Mouse (Mus musculus): ENCODE results near the gene Iqcd. TPM values are rescaled to one million over a fixed set of nuclear protein-coding genes. Genes with fewer than 3 reads are reported as not detected.

Iqcd gene
- polyA plus RNA-seq, 1 experiment = 2.1 TPM

DNA sequence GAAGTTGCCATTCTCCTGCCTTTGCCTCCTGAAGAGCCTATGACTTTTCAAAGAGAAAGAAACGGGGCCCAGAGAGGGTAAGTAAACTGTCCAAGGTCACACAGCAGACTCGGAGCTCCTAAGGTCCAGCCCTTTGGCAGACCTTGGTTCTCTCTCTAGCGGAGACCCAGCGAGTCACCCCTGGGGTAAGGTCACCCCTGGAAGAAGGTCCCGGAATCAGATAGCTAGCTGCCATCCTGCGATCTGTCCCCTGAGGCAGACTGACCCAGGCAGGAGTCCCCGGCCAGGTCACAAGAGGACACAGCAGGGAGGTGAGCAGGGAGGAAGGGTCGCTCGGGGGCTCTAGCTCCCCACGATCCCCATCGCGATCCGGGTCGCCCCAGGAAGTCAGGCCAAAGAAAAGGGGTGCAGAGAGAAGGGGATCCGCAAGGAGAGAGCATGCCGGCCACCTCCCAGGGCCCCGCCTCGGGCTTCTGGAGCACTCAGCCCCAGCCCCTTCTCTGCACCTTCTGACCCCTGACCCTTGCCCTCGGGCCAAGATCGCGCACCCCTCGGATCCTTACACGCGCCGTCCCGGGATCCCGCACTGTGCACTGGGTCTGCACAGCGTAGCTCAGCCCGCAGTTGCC is 762 bp upstream of the Iqcd start:
- H3K27ac ChIP-seq (ENCODE audit: insufficient read depth, low read depth, low read length) = peak overlapping the region; percentile 87
- TF ChIP-seq CTCF (conservative IDR thresholded peaks at IDR 0.05; ENCODE audit: insufficient read depth, insufficient read length, low read depth, low read length) = no peak
- TF ChIP-seq POLR2A (IDR thresholded peaks at IDR 0.05; ENCODE audit: low read depth, low read length) = no peak
- peaks cover 5% of the 10 kb centered on the region for H3K36me3 ChIP-seq (ENCODE audit: control insufficient read depth, insufficient read depth, low read length)
- no peak for DNase-seq
- H3K4me1 ChIP-seq (ENCODE audit: control insufficient read depth, insufficient read depth, low read length) = peaks cover 23% of the 10 kb centered on the region
- under 1% methylated on average over 29 of the region's 29 CpGs for whole genome bisulfite sequencing
- no peaks in the 10 kb centered on the region for H3K27me3 ChIP-seq (replicated peaks; ENCODE audit: control insufficient read depth, insufficient read depth, low read length)
- peak overlapping the region; percentile 67 for H3K4me3 ChIP-seq (ENCODE audit: insufficient read depth, low read depth, low read length)

DNA sequence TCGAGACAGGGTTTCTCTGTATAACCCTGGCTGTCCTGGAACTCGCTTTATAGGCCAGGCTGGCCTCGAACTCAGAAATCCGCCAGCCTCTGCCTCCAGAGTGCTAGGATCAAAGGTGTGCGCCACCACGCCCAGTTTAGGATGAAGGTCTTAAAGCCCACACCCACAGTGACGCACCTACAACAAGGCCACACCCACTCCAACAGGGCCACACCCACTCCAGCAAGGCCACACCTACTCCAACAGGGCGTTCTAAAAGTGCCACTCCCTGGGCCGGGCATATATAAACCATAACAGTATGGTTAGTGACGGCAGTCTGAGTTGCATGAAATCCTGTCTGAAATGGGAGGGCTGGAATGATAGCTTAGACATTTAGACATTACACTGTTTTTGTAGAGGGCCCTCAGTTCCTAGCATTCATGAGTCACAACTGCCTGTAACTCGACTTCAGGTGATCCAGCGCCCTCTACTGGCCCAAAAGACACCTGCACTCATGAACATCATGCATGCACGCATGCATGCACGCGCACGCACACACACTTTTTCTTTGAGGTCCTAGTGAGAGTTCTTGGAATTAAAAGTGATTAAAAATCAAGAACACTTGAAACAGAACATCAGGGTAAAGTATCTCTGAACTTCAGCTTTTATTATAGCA is 1.7 kb downstream of the Iqcd start:
- WGBS = 79% methylated on average over 16 of the region's 16 CpGs
- peak; percentile 61 for DNase-seq
- Histone ChIP-seq H3K4me1 (ENCODE audit: control insufficient read depth, insufficient read depth, low read length) (peaks cover 18% of the 10 kb centered on the region), H3K4me3 (ENCODE audit: insufficient read depth, low read depth, low read length) (no peak overlapping the region), H3K27ac (ENCODE audit: insufficient read depth, low read depth, low read length) (no peak overlapping the region), H3K27me3 (replicated peaks; ENCODE audit: control insufficient read depth, insufficient read depth, low read length) (no peaks in the 10 kb centered on the region), H3K36me3 (ENCODE audit: control insufficient read depth, insufficient read depth, low read length) (no peaks in the 10 kb centered on the region)
- TF ChIP-seq POLR2A (IDR thresholded peaks at IDR 0.05; ENCODE audit: low read depth, low read length) (no peak), CTCF (conservative IDR thresholded peaks at IDR 0.05; ENCODE audit: insufficient read depth, insufficient read length, low read depth, low read length) (peak; percentile 77)

DNA sequence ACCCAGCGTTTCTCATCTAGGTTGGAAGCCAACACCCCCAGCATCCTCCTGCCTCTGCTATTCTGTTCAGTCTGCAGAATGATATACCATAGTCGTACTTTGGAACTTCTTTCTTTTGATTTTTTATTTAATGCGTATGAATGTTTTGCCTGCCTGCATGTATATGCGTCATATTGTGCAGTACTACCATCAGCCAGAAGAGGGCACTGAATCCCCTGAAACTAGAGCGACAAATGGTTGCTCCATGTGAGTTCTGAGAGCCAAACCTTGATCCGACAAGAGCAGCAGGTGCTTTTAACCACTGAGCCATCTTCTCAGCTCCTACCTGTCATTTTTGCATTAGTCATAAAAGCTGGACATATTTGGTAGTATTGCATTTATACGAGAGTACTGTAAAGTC is 3.3 kb downstream of the Iqcd start:
- no peaks in the 10 kb centered on the region for H3K36me3 ChIP-seq (ENCODE audit: control insufficient read depth, insufficient read depth, low read length)
- no peak overlapping the region for H3K4me3 ChIP-seq (ENCODE audit: insufficient read depth, low read depth, low read length)
- H3K27me3 ChIP-seq (replicated peaks; ENCODE audit: control insufficient read depth, insufficient read depth, low read length) = no peaks in the 10 kb centered on the region
- DNase-seq = peak; percentile 53
- TF ChIP-seq POLR2A (IDR thresholded peaks at IDR 0.05; ENCODE audit: low read depth, low read length) (no peak), CTCF (conservative IDR thresholded peaks at IDR 0.05; ENCODE audit: insufficient read depth, insufficient read length, low read depth, low read length) (peak; percentile 41)
- no peak overlapping the region for H3K27ac ChIP-seq (ENCODE audit: insufficient read depth, low read depth, low read length)
- WGBS = 75% methylated on average over 7 of the region's 7 CpGs
- H3K4me1 ChIP-seq (ENCODE audit: control insufficient read depth, insufficient read depth, low read length) = peaks cover 6% of the 10 kb centered on the region

DNA sequence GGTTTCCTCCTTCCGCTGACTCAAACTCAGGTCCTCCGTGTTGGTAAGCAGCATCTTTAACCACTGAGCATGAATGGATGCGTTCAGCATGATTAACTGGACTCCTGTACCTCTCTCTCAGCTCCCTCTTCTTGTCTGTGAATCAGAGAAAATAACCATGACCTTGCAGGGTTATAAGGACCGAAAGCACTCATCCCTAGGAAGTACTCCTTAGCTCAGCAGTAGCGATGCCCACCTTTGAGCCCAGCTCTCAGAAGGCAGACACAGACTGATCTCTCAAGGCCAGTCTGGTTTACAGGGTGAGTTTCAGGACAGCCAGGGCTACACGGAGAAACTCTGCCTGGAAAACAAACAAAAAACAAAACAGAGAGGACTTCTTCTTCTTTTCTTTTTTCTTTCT is 5.7 kb downstream of the Iqcd start:
- H3K36me3 ChIP-seq (ENCODE audit: control insufficient read depth, insufficient read depth, low read length) = no peaks in the 10 kb centered on the region
- 70% methylated on average over 6 of the region's 6 CpGs for WGBS
- no peaks in the 10 kb centered on the region for H3K27me3 ChIP-seq (replicated peaks; ENCODE audit: control insufficient read depth, insufficient read depth, low read length)
- no peak for TF ChIP-seq CTCF (conservative IDR thresholded peaks at IDR 0.05; ENCODE audit: insufficient read depth, insufficient read length, low read depth, low read length)
- no peak for TF ChIP-seq POLR2A (IDR thresholded peaks at IDR 0.05; ENCODE audit: low read depth, low read length)
- no peak overlapping the region; the same call in 1 of the 2 replicates for H3K27ac ChIP-seq (ENCODE audit: insufficient read depth, low read depth, low read length)
- no peaks in the 10 kb centered on the region for H3K4me1 ChIP-seq (ENCODE audit: control insufficient read depth, insufficient read depth, low read length)
- H3K4me3 ChIP-seq (ENCODE audit: insufficient read depth, low read depth, low read length) = no peak overlapping the region
- DNase-seq = peak; percentile 84

DNA sequence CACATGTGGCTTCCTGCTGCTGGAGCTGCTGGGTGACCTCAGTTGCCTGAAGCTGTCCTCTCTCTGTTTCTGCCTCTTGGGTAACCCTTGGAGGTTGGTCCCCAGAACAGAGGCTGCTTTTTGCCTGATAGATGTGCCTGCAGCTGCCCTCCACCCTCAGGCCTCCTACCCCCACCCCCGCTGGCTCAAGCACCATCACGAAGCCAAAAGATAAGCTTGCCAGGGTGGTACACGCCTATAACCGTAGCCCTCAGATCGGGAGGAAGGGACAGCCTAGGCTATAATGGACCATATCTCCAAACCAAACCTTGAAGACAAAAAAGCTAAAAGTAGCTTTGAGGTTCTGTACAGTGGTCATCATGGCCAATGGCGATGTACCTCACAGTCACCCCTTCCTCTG is 10.8 kb downstream of the Iqcd start:
- Histone ChIP-seq H3K4me3 (ENCODE audit: insufficient read depth, low read depth, low read length) (no peak overlapping the region), H3K27ac (ENCODE audit: insufficient read depth, low read depth, low read length) (no peak overlapping the region), H3K4me1 (ENCODE audit: control insufficient read depth, insufficient read depth, low read length) (no peaks in the 10 kb centered on the region), H3K27me3 (replicated peaks; ENCODE audit: control insufficient read depth, insufficient read depth, low read length) (no peaks in the 10 kb centered on the region), H3K36me3 (ENCODE audit: control insufficient read depth, insufficient read depth, low read length) (no peaks in the 10 kb centered on the region)
- 96% methylated on average over 6 of the region's 6 CpGs for WGBS
- TF ChIP-seq CTCF (conservative IDR thresholded peaks at IDR 0.05; ENCODE audit: insufficient read depth, insufficient read length, low read depth, low read length) (no peak), POLR2A (IDR thresholded peaks at IDR 0.05; ENCODE audit: low read depth, low read length) (no peak)
- DNase-seq = no peak

DNA sequence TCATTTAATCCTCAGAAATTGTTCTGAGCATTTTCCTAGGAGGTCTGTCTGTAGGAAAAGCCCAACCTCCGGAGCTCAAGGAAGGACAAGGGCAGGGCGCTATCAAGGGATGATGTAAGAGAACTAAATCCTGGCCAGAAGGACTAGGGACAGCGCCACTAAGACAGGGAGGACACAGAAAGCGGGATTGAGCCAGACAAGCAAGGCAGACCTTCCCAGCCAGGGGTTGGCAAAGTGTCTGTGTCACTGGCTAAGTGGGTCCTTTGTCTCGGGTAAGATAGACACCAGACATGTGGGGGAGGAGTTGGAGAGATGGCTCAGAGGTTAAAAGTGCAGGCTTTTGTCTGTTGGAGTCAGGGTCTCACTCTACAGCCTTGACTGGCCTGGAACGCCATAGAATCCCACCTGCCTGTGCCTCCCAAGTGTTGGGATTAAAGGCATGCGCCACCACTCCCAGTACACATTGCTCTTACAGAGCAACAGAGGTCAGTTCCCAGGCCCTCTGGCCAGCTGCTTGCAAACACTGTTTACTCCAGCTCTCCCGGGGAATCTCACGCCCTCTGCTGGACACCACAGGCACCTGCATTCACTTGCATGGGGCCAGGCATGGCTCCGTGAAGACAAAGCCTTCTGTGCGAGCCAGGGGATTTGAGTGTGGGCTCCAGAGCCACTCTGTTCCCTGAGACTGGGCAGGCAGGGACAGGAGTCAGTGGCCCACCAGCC is 12.3 kb downstream of the Iqcd start:
- peak; percentile 51 for DNase-seq
- 53% methylated on average over 11 of the region's 11 CpGs for WGBS

DNA sequence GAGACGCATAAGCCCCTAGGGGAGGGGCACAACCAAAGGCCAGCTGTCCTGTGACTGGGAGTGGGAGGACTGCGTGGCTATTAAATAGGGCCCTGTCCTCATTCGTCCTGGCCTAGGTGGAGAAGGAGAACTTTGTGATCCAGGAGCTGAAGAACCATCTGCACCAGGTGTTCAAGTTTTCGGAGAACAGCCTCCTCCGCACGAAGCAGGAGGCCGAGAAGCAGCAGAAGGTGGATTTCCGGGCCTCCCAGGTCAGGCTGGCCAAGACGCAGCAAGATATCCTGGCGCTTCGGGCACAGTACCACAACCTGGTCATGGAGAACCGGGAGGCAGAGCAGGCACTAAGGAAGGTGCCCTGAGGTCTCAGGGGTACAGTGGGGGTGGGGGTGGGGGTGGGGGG is 13.4 kb downstream of the Iqcd start:
- Histone ChIP-seq H3K4me1 (ENCODE audit: control insufficient read depth, insufficient read depth, low read length) (peaks cover 5% of the 10 kb centered on the region), H3K4me3 (ENCODE audit: insufficient read depth, low read depth, low read length) (no peak overlapping the region), H3K27ac (ENCODE audit: insufficient read depth, low read depth, low read length) (no peak overlapping the region), H3K36me3 (ENCODE audit: control insufficient read depth, insufficient read depth, low read length) (no peaks in the 10 kb centered on the region), H3K27me3 (replicated peaks; ENCODE audit: control insufficient read depth, insufficient read depth, low read length) (no peaks in the 10 kb centered on the region)
- TF ChIP-seq CTCF (conservative IDR thresholded peaks at IDR 0.05; ENCODE audit: insufficient read depth, insufficient read length, low read depth, low read length) (no peak), POLR2A (IDR thresholded peaks at IDR 0.05; ENCODE audit: low read depth, low read length) (no peak)
- 94% methylated on average over 12 of the region's 12 CpGs for WGBS
- no peak for DNase-seq

More for the DNA sequence above, 12.3 kb downstream of the Iqcd start:
- TF ChIP-seq POLR2A (IDR thresholded peaks at IDR 0.05; ENCODE audit: low read depth, low read length) (no peak), CTCF (conservative IDR thresholded peaks at IDR 0.05; ENCODE audit: insufficient read depth, insufficient read length, low read depth, low read length) (peak; percentile 79)
- no peaks in the 10 kb centered on the region for H3K36me3 ChIP-seq (ENCODE audit: control insufficient read depth, insufficient read depth, low read length)
- H3K27ac ChIP-seq (ENCODE audit: insufficient read depth, low read depth, low read length) = no peak overlapping the region
- H3K4me1 ChIP-seq (ENCODE audit: control insufficient read depth, insufficient read depth, low read length) = peaks cover 5% of the 10 kb centered on the region
- H3K4me3 ChIP-seq (ENCODE audit: insufficient read depth, low read depth, low read length) = no peak overlapping the region
- H3K27me3 ChIP-seq (replicated peaks; ENCODE audit: control insufficient read depth, insufficient read depth, low read length) = no peaks in the 10 kb centered on the region
